Mouse (Mus musculus) spleen, postnatal 36 days (tissue): ENCODE results near the gene Muc5ac.

Experiments
- DNase-seq, 2 experiments: peaks; one replicate each; pipeline ENCODE4 v3.0.0; 2022; ENCODE audit warnings: low spot score in 2 of 2, mixed read lengths in 1 of 2

Muc5ac gene

GRCm38 (mm10) chr7:141835941-141836340, 47.2 kb downstream of the Muc5ac start:
- no peak for DNase-seq

DNA sequence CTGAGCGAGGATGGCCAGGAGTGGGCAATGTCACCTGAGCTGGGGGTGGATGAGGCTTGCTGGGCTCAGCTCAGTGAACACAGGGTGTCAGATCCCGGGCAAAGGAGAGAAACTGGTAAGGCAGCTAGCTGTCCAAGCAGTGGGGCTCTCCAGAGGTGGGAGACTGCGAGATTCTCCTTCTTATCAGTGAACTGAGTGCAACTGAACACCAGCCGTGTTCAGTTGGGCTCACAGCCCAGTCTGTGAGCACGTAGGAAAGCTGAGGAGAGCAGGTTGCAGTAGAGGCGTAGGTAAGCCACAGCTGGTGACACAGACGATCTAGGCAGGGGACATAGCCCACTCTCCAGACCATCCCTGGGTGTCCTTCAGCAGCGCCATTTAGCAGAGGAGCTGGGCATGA, 47.7 kb downstream of the Muc5ac start:
- no peak for DNase-seq

- DNase-seq = no peak
Measured at GRCm38 (mm10) chr7:141838779-141839178, 50.0 kb downstream of the Muc5ac start, which contains the start of gene Muc5b. Muc5b (plus strand) TSS chr7:141839070.

DNA sequence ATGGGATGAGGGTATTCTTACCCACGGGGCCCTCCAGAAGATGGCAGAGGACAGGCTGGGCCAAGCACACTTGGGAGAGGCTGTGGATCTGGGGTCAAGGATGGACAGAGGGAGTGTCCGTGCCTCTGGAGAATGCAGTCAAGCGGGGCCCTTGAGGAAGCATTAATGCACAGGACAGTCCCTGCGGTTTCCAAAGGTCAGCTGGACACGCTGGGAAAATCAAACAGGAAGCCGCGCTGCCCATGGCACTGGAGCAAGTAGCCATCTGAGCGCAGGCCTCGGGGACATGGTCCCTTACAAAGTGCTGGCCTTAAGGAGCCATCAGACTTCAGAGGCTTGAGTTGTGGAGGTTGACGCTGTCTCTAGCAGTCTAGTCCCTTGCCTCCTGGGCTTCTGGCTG, 51.6 kb downstream of the Muc5ac start:
- no peak for DNase-seq

GRCm38 (mm10) chr7:141861046-141861445, 72.3 kb downstream of the Muc5ac start:
- no peak for DNase-seq
